Comparison of ENCODE assay signal across 9 mouse cellular contexts in the genomic region with DNA sequence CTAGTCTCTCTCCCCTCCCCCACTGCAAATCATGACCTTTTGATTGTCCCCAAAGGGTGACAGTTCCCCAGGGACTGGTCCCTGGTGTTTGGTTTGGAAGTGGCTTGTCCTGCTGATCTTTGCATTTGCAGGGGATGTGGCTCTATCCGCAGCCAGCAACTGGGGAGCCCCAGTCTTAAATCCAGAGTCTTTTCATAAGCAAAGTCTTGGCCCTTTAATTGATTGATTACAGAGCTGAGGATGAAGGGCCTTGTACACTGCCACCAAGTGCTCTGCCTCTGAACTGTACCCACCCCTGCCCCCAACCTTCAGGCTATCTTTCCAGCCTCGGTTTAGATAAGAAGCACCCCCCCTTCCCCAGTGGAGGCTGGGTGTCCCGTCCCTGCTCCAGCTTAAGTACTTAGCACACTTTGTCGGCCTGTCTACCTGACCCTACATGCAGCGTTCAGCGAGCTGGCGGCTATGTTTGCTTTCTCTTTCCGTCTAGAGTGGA. TPM values are rescaled to one million over a fixed set of nuclear protein-coding genes. Genes with fewer than 3 reads are reported as not detected.
DNase-seq lines count a peak whose midpoint lies in the region; ATAC-seq and TF ChIP-seq lines count a peak whose summit lies in the region.
"Had no signal": no experiment of that assay in that cellular context is flagged by ENCODE, and none has a peak within 500 bp of the region (broad histone marks: within the 10 kb centered on the region; RNA-seq: fewer than 3 reads in every experiment).

No protein-coding gene starts in this region.

- H3K4me2 ChIP-seq in heart, embryonic 14.5 days (ENCODE audit: low read length), result peak overlapping the region; percentile 45
- H3K4me2 ChIP-seq in intestine, embryonic 16.5 days (ENCODE audit: low read depth, low read length), result peak overlapping the region; percentile 30
- H3K4me2 ChIP-seq in liver, embryonic 11.5 days, result peak overlapping the region; percentile 65

- H3K36me3 ChIP-seq in heart, embryonic 14.5 days (ENCODE audit: control insufficient read depth, insufficient read depth, low read length), result no peaks in the 10 kb centered on the region
- H3K36me3 ChIP-seq in intestine, embryonic 16.5 days (ENCODE audit: control insufficient read depth, insufficient read depth, low read length), result no peaks in the 10 kb centered on the region
- H3K36me3 ChIP-seq in liver, embryonic 11.5 days (ENCODE audit: control insufficient read depth, insufficient read depth, low read length), result no peaks in the 10 kb centered on the region
- H3K36me3 ChIP-seq in small intestine, adult 2 months (ENCODE audit: control insufficient read depth, insufficient read depth, low read length), result peaks cover 19% of the 10 kb centered on the region; the same call in 1 of the 2 replicates

- WGBS in heart, embryonic 14.5 days, result 9% methylated on average over 8 of the region's 8 CpGs
- 18% methylated on average over 8 of the region's 8 CpGs for WGBS in intestine, embryonic 16.5 days
- 9% methylated on average over 8 of the region's 8 CpGs for WGBS in liver, embryonic 11.5 days
- 17% methylated on average over 8 of the region's 8 CpGs for WGBS in small intestine, adult 2 months

- H3K9me3 ChIP-seq in heart, embryonic 14.5 days (ENCODE audit: control insufficient read depth, low read length), result no peaks in the 10 kb centered on the region
- H3K9me3 ChIP-seq in intestine, embryonic 16.5 days (ENCODE audit: control insufficient read depth, low read length), result no peaks in the 10 kb centered on the region
- H3K9me3 ChIP-seq in liver, embryonic 11.5 days (ENCODE audit: control insufficient read depth, low read length), result no peaks in the 10 kb centered on the region

- TF ChIP-seq CTCF in small intestine, adult 2 months (IDR thresholded peaks at IDR 0.05; ENCODE audit: extremely low read depth, insufficient read length, insufficient replicate concordance, low read depth, low read length), result no peak
- TF ChIP-seq CTCF in layer of hippocampus, adult 2 months (conservative IDR thresholded peaks at IDR 0.05), result no peak

- no peak for TF ChIP-seq POLR2A in small intestine, adult 2 months (IDR thresholded peaks at IDR 0.05; ENCODE audit: low read depth, low read length)

- intact Hi-C loops in heart, postnatal 36 days (cut with DNase I), result no loop called here

- no peak for ATAC-seq in heart, embryonic 14.5 days (ENCODE audit: insufficient number of reproducible peaks, insufficient read depth, low FRiP score, low read depth)
- ATAC-seq in intestine, embryonic 16.5 days, result peak; percentile 30; the same call in 1 of the 2 replicates
- ATAC-seq in liver, embryonic 11.5 days (replicated peaks; ENCODE audit: low FRiP score), result peak; percentile 55; the same call in 1 of the 2 replicates
- no peak for ATAC-seq in megakaryocyte, adult 5-6 weeks (ENCODE audit: poor library complexity, severe bottlenecking)

- peak overlapping the region; percentile 53 for H3K9ac ChIP-seq in heart, embryonic 14.5 days (ENCODE audit: low read length)
- peak overlapping the region; percentile 38 for H3K9ac ChIP-seq in intestine, embryonic 16.5 days (ENCODE audit: low read depth, low read length)
- H3K9ac ChIP-seq in liver, embryonic 11.5 days (ENCODE audit: low read depth, low read length), result peak overlapping the region; percentile 44; the same call in 1 of the 2 replicates

- peak overlapping the region; percentile 83 to 84 for H3K27ac ChIP-seq in heart, embryonic 14.5 days (replicated peaks in 1 of 2; ENCODE audit: control insufficient read depth in 1 of 2, insufficient read depth in 1 of 2, low read depth in 2 of 2, low read length in 2 of 2)
- peak overlapping the region; percentile 47 for H3K27ac ChIP-seq in intestine, embryonic 16.5 days (ENCODE audit: low read length)
- peak overlapping the region; percentile 76 for H3K27ac ChIP-seq in liver, embryonic 11.5 days (ENCODE audit: low read depth, low read length)
- peak overlapping the region; percentile 9; the same call in 1 of the 2 replicates for H3K27ac ChIP-seq in small intestine, adult 2 months (ENCODE audit: insufficient read depth, low read depth, low read length)
- H3K27ac ChIP-seq in layer of hippocampus, adult 2 months, result no peak overlapping the region

- no peak for DNase-seq in heart, postnatal 36 days
- no peak for DNase-seq in liver, embryonic 11.5 days (ENCODE audit: low spot score)
- DNase-seq in layer of hippocampus, adult 2 months (ENCODE audit: low spot score in 2 of 2), result no peak
- DNase-seq in spleen, adult 12 weeks (ENCODE audit: low spot score), result no peak

- H3K4me3 ChIP-seq in heart, embryonic 14.5 days (ENCODE audit: control insufficient read depth in 1 of 2, insufficient read depth in 1 of 2, low read depth in 1 of 2, low read length in 2 of 2), result no peak overlapping the region
- H3K4me3 ChIP-seq in intestine, embryonic 16.5 days (ENCODE audit: low read length), result no peak overlapping the region
- H3K4me3 ChIP-seq in liver, embryonic 11.5 days (ENCODE audit: low read depth, low read length), result 0 out of 2 replicates have a peak overlapping the region, but pooled peaks have one; percentile 2
- no peak overlapping the region for H3K4me3 ChIP-seq in small intestine, adult 2 months (ENCODE audit: low read depth, low read length)
- H3K4me3 ChIP-seq in layer of hippocampus, adult 2 months, result no peak overlapping the region
- H3K4me3 ChIP-seq: myocyte had no signal

- peaks cover 64 to 71% of the 10 kb centered on the region in 2 experiments for H3K4me1 ChIP-seq in heart, embryonic 14.5 days (ENCODE audit: control insufficient read depth in 2 of 2, insufficient read depth in 2 of 2, low read length in 2 of 2)
- peaks cover 91% of the 10 kb centered on the region for H3K4me1 ChIP-seq in intestine, embryonic 16.5 days (ENCODE audit: control insufficient read depth, insufficient read depth, low read length)
- H3K4me1 ChIP-seq in liver, embryonic 11.5 days (replicated peaks; ENCODE audit: control insufficient read depth, insufficient read depth, low read length), result peaks cover 58% of the 10 kb centered on the region
- H3K4me1 ChIP-seq in small intestine, adult 2 months (ENCODE audit: control insufficient read depth, insufficient read depth, insufficient read length, low read length), result peaks cover 60% of the 10 kb centered on the region

- H3K27me3 ChIP-seq in heart, embryonic 14.5 days (ENCODE audit: control insufficient read depth, insufficient read depth, low read length), result no peaks in the 10 kb centered on the region
- H3K27me3 ChIP-seq in intestine, embryonic 16.5 days (replicated peaks; ENCODE audit: control insufficient read depth, insufficient read depth, low read length), result no peaks in the 10 kb centered on the region
- no peaks in the 10 kb centered on the region for H3K27me3 ChIP-seq in liver, embryonic 11.5 days (replicated peaks; ENCODE audit: control insufficient read depth, insufficient read depth, low read length)
- H3K27me3 ChIP-seq in small intestine, adult 2 months (ENCODE audit: control insufficient read depth, insufficient read depth, low read length), result no peaks in the 10 kb centered on the region

RNA-seq across cellular contexts. Expression of a gene that starts 9.2 kb away (rescaled TPM):
- polyA plus RNA-seq in heart, embryonic 14.5 days (2014; fragmentation: Nextera tagmentation; extraction: Ambion mirVana), result 14.5 and 15.5 TPM in 2 replicates
- 10 to 100 TPM; 18.7 to 21.2 TPM for total RNA-seq in heart, postnatal 36 days (2021)
- 102 and 107 TPM in 2 replicates for polyA plus RNA-seq in intestine, embryonic 16.5 days (2015; fragmentation: Nextera tagmentation; extraction: Ambion mirVana)
- 15.6 and 18.7 TPM in 2 replicates for polyA plus RNA-seq in liver, embryonic 11.5 days (2014; fragmentation: Nextera tagmentation; extraction: Ambion mirVana)
- polyA plus RNA-seq in small intestine, adult 2 months (2012; rRNA removed), result 140 and 268 TPM in 2 replicates
- 1 to 10 TPM; 1.6 to 2.3 TPM for total RNA-seq in layer of hippocampus, adult 2 months (2021)
- total RNA-seq in megakaryocyte, adult 5-6 weeks (2015), result 3.4 and 5.0 TPM in 2 replicates
- total RNA-seq in megakaryocyte, adult 5-6 weeks (2017), result 5.2 and 6.0 TPM in 2 replicates

RNA-seq across cellular contexts. Expression of a gene that starts 18.5 kb away (rescaled TPM):
- polyA plus RNA-seq in heart, embryonic 14.5 days (2014; fragmentation: Nextera tagmentation; extraction: Ambion mirVana), result 18.9 and 24.2 TPM in 2 replicates
- 1 to 10 TPM; 8.7 to 9.7 TPM for total RNA-seq in heart, postnatal 36 days (2021)
- 34.2 and 37.7 TPM in 2 replicates for polyA plus RNA-seq in intestine, embryonic 16.5 days (2015; fragmentation: Nextera tagmentation; extraction: Ambion mirVana)
- 36.1 and 36.4 TPM in 2 replicates for polyA plus RNA-seq in liver, embryonic 11.5 days (2014; fragmentation: Nextera tagmentation; extraction: Ambion mirVana)
- 24.3 and 40.8 TPM in 2 replicates for polyA plus RNA-seq in small intestine, adult 2 months (2012; rRNA removed)
- total RNA-seq in layer of hippocampus, adult 2 months (2021), result 10 to 100 TPM; 11.8 to 13.0 TPM
- total RNA-seq in megakaryocyte, adult 5-6 weeks (2015), result 2.6 and 5.4 TPM in 2 replicates
- 7.0 and 16.3 TPM in 2 replicates for total RNA-seq in megakaryocyte, adult 5-6 weeks (2017)

RNA-seq across cellular contexts. Expression of a gene that starts 19.6 kb away (rescaled TPM):
- polyA plus RNA-seq in heart, embryonic 14.5 days (2014; fragmentation: Nextera tagmentation; extraction: Ambion mirVana), result 21.0 and 21.1 TPM in 2 replicates
- total RNA-seq in heart, postnatal 36 days (2021), result 10 to 100 TPM; 48.6 to 50.6 TPM
- 11.2 and 11.7 TPM in 2 replicates for polyA plus RNA-seq in intestine, embryonic 16.5 days (2015; fragmentation: Nextera tagmentation; extraction: Ambion mirVana)
- 13.5 and 14.0 TPM in 2 replicates for polyA plus RNA-seq in liver, embryonic 11.5 days (2014; fragmentation: Nextera tagmentation; extraction: Ambion mirVana)
- 26.1 and 52.6 TPM in 2 replicates for polyA plus RNA-seq in small intestine, adult 2 months (2012; rRNA removed)
- 10 to 100 TPM; 17.7 to 19.7 TPM for total RNA-seq in layer of hippocampus, adult 2 months (2021)
- total RNA-seq in megakaryocyte, adult 5-6 weeks (2015), result 1.6 and 2.5 TPM in 2 replicates
- total RNA-seq in megakaryocyte, adult 5-6 weeks (2017), result 1.7 and 3.0 TPM in 2 replicates

RNA-seq across cellular contexts. Expression of a gene that starts 25.1 kb away (rescaled TPM):
- polyA plus RNA-seq in heart, embryonic 14.5 days (2014; fragmentation: Nextera tagmentation; extraction: Ambion mirVana), result 0.09 and 0.22 TPM in 2 replicates
- total RNA-seq in heart, postnatal 36 days (2021), result under 1 TPM in 1 of 2 experiments, not detected in 1; 0.14 TPM
- polyA plus RNA-seq in intestine, embryonic 16.5 days (2015; fragmentation: Nextera tagmentation; extraction: Ambion mirVana), result 168 and 230 TPM in 2 replicates
- 0.56 and 0.89 TPM in 2 replicates for polyA plus RNA-seq in liver, embryonic 11.5 days (2014; fragmentation: Nextera tagmentation; extraction: Ambion mirVana)
- 539 and 1,655 TPM in 2 replicates for polyA plus RNA-seq in small intestine, adult 2 months (2012; rRNA removed)
- total RNA-seq in layer of hippocampus, adult 2 months (2021), result under 1 TPM; 0.22 to 0.41 TPM
- total RNA-seq in megakaryocyte, adult 5-6 weeks (2015), result 0.51 TPM in 1 of 2 replicates, not detected in the other
- 0.04 and 0.33 TPM in 2 replicates for total RNA-seq in megakaryocyte, adult 5-6 weeks (2017)

Comparison
In these comparisons a context has a peak if more than half of its experiments do, and no peak if none do; other contexts are left out.
1. ATAC-seq: peak in intestine, embryonic 16.5 days (single experiment) and liver, embryonic 11.5 days (single experiment); none in heart, embryonic 14.5 days (single experiment) and megakaryocyte, adult 5-6 weeks (single experiment).
2. Peak in every context shown above with its lines, with median percentiles within 50 percentile points of each other: H3K4me2 ChIP-seq and H3K9ac ChIP-seq.